Mouse (Mus musculus): ENCODE data around the gene Ncoa7.

Gene Ncoa7

DNA sequence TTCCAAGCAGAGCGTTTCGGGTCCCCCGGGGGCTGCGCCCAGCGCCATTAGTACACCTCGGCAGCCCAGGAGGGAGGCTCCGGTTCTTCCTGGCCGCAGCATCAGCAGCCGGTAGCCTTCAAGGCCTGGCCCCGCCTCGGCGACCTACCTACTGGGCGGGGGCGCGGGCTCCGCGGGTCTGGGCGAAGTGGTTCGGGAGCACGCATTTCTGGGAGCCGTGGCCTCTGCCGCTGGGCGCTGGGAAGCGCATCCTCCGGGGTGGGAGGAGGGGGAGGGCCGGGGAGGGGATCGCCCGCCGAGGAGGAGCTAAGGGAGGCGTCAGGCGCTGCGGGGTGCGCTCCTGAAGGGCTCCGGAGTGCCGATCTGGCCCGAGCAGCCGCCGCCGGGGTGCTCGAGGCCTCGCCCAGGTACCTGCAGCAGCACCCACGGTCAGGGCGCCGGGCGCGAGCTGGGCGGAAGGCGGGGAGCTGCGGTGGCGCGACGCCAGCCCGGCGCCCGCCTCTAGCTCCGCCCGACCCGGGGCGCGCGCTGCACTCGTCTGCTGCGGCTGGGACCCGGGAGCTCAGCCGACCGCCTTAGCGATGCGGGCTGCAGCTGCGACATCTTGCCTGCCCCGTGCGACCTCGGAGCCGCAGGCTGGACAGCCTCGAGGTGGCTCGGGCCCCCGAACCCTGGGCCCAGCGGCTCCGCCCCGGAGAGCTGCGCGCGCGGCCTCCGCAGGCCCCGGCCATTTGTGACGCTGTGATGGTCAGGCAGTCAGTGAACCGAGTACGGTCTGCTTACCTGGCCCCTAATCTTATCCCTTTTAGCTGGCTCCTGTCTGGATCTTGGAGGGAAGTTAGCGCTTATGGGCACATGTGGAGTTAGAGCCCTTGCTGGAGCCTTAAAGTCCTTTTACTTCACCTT lies at the start of gene Ncoa7:
Gene Ncoa7, minus strand, starts transcription at position 646 of the 906 bp plus-strand sequence.
- peak; percentile 85 for DNase-seq

DNA sequence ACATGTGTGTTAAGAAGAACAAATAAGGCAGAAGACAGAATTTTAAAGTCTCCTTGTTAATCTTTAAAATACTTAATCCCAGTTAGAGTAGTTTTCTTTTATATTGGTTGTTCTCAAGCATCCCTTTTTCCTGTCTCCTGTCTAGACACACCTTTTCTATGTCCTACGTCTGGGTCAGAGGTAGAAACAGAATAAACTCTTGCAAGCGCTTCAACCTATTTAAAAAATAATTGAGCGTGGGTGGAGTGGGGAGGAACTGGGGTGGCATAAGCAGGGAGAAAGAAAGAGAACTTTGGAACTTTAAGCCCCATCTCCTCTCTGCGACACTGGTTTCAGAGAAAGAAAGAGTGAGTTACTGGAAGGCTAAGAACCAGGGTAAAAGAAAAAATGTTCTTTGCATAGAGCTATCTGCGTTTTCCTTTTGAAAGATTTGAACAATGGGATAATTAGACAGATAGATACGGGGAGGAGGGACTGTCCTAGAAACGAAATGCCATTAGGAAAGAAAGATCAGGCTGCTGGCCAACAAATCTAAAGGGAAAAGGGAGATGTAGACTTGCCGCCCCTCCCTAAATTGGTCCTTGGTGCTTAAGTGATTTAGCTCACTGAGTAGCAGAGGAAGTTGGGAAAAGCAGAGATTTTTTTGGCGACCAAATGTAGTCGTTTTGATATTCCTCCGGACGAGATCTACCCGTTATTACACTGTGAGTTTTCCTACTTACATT lies 42.1 kb upstream of the Ncoa7 start:
- DNase-seq = no peak

DNA sequence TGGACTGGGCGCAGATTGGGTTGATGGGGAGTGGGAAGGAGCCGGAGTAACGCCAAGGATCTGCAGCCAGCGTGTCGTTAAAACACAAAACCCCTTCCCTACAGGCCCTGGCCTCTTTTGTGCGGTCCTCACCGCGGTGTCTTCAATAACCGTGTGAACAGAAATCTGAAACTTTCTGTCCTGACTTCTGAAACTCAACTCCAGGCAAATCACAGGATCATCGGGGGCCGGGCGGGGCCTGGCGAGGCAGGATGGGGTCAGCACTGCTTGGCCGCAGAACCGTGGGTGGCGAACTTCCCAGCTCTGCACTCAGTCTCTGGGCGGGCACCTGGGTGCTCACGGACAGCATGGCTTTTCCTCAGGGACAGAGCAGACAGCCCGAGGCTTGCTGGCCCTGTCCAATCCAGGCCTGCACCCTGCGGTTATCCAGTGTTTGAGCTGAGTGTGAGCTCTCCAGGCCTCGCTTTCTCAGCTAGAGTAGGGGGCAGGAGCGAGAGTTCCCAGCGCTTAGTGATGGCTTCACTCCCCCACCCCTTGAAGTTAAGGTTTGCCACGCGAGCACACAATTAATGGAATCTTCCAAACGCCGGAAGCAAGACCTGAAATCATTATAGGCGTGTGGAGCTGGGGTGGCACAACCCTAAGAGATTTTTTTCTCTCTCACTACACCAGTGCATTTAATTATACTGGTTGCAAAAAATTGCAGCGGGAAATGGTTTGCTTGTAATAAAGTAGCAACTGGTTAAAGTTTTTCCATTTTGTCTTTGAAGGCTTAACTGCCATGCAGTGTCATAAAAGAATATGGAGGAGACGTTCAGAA lies 41.3 kb upstream of the Ncoa7 start:
- peak; percentile 8 for DNase-seq

DNA sequence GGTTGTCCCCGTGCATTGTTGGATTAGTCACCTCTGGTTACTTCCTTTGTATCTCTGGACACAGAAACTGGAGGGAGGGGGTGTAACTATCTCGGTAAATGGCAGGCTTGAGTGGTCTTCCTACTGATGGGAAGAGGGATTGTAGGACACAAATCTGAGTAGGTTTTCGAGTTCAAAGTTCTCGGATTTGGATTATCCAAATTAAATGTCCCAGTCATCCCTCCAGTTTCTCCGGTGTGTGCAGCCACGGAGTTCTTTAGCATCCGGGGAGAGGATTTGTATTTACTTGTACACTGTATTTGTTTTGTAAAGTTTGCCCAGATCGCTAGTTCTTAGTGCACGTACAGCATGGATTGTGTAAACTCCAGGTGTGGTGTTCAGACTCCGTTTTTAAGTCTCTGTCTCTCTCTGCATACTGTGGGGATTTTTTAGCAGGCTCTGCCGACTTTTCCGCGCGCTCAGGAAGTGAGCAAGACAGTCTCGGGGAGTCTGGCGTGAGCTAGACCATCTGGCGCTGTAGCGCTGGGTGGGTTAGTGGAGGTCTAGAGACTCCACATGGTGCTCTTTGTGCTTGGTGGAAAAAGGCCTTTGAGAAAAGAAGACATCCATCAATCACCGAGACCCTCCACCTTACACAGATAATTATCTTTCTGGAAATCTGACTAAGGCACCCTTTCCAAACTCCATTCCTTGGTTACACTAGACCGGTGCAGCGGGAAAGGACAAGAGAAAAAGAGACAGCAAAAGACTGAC lies 40.5 kb upstream of the Ncoa7 start:
- peak; percentile 12 for DNase-seq

DNA sequence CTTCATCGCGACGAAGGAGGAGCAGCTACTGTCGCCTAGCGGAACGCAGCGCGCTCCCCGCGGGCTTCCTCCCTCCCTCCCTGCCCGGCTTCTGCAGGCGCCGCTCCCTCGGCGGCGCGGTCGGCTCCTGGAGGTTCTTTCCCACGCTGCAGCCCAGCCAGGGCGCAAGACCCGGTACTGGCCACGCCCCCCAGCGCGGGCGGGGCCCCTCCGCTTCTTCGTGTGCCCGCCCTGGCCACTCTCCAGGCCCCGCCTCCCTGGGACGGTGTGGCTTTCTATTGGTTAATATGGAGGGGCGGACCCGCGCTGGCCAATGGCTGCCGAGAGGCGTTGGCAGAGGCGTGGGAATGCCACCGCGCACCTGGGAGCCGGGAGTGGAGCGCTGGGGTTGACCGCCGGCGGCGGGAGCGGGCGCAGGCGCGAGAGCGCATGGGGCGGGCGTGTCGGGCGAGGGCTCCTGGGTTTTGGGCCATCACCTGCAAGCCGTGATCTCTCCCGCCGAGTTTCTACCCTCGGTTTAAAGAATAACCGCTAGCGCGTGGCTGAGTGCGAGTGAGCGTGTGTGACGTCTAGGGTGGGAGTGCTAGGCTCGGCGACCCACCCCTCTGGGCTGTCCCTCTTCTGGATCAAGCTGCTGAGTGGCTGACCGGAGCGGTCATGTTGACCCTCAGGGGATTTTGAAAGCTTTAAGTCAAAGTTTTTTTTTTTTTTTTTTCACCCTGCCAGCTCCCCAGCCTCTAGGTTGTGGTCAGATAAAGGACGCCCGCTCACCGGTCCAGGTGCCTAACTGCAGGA lies 39.7 kb upstream of the Ncoa7 start, which contains the start of gene Hey2:
Gene Hey2, minus strand, starts transcription at position 159 of the 795 bp plus-strand sequence.
- peak; percentile 98 for DNase-seq

DNA sequence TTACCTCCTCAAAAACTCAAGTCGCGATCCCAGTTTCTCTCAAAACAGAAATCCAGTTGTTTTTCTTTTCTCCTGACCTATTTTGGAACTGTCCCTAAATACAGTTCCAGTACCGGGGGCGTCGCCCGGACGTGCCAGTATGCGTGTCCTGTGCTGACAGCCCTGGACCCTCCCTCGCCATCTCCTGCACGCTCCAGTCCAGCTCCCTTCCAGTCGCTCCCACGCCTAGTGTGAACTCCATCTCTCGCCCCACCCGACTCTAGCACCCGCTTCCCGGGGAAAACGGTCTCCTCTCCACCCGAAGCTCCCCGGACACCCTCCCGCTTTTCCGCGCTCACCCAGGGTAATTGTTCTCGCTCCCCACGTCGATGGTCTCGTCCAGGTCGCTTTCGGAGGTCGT lies 39.1 kb upstream of the Ncoa7 start:
- no peak for DNase-seq

DNA sequence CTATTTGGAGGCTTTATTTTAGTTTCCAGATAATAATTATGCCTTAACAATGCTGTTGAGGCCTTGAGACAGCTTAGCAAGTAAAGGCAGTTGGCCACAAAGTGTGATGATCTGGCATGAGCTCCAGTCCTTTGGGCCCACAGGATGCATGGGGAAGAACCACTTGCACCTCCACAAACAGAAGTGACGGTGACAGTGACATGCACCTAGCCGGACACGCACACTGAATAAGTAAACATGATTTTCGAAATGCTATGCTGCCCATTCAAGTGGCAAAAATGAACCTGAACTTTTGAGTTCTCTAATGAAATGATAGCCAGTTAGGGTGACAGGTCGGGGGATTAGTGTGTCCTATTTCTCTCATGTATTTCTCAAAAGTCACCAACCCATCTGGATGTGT lies 37.7 kb upstream of the Ncoa7 start:
- DNase-seq = no peak

DNA sequence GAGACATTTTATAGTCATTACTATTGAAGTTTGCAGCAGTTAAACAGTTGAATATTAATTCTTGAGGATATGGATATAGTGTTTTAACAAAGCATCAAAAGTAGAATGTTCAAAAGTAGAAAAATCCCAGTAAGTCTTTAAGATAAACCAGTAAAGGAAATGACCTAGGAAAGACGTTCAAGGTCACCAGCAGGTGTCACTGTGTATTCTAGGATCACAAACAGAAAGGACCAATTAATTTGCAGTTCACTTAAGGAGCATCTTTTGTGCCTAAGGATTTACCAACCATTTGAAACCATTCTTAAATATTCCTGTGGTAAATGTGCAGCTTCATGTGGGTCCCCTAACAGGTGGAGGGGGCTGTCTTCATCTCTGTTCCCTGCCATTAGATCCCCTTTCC lies 35.1 kb upstream of the Ncoa7 start:
- peak; percentile 20 for DNase-seq

DNA sequence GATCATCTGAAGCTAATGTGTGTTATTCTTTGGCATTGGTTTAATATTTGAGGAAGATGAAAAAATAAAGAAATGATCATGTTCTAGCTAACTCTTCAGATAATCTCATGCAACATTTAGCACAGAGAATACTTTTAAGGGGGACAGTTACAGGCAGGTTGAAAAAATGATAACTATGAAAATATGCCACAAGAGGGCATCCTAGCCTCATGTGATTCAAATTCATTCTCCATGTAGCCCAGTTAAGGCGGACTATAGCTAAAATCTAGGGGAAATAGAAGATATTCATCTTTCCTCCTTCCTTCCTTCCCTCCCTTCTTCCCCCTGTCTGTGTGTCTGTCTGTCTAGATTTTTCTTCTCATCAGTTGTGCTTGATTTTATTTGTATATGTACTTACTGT lies 21.9 kb upstream of the Ncoa7 start:
- peak; percentile 76 for DNase-seq

DNA sequence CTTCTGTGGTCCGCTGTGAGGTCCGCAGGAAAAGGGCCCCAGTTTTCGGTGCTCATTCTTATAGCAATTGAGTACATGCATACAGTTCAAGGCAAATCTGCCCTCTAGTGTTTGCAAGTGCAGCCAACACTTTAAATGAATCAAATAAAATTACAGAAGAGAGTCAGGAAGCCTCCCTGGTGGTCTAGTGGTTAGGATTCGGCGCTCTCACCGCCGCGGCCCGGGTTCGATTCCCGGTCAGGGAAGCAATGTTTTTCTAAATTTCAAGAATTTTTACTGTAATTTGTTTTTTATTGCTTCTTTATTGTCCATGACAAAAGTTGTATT lies 7.8 kb upstream of the Ncoa7 start:
- peak; percentile 93 for DNase-seq

DNA sequence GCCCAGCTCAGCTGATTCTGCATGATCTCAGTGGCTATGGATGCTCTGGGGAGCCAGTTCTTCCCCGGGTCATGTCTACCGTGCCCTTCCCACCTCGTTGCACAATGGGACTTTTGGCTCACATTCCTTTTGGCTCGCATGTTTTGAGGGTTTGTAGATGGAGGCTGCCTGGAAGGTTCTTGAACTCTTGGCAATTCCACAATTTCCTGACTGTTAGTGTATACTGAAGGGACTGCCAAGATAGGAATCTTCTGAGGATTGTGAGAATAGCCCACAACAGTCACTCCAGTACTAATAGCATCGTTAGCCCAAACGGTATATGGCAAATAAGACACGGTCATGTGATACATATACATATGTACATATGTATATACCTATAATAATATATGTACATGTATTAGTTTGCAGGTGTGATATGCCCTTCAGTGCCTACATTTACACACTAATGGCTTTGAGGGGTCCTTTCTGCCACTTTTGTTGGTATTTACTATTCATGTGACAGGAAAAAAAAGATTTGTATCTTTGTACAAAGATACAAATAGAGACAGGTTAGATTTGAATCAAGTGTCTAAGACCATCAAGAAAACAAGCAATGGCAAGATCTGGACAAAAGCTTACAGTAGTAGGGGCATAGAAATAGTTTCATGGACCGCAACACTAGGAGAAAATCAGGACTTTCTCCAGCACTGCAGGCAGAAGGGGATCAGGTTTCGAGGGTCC lies 7.3 kb upstream of the Ncoa7 start:
- peak; percentile 64 for DNase-seq

DNA sequence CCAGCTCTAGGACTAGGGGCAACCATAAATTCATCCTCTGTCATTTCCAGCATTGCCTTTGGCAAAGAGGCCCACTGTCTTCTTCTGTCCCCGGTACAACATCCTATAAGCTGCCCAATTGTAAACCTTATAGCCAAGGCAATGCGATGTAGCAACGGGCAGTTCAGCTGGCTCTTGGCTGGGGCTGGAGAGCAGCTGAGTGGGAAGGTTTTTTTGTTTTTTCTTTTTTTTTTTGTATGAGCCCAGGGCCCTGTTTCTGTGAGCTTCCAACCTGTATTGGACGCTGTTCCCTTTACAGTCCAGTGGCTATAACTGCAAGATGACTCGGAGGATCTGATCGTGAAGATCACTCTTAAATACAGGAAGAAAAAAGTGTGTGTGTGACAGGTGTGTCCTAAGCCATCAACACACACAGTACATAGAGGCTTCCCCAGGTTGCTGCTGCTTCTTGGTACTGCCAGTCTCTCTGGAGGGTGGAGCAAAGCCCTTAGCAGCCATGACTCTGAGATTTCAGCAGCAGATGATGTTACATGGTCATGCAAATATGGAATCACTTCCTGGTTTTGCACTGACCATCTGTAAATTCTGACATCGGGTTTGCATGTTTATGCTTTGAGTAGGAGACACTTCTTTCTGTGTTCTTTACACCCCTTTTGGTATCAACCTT lies 594 bp upstream of the Ncoa7 start:
- DNase-seq = peak; percentile 15

DNA sequence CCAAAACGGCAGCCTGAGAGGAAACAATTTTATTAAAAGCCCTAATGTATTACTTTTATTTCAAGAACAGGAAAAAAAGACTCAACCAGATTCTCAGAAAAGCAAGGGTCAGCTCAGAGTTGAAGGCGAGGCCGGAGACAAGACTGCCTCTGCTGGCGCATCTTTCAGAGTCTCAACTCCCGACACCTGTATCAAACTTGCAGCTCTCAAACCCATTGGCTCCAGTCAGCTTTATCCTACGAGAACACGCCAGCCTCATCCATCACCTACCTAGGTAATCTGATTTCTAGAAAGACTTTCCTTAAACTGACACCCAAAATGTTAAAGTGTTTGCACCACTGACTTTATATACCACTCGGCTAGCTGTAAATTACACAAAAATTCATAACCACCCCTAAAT lies 1.1 kb downstream of the Ncoa7 start:
- peak; percentile 30 for DNase-seq

DNA sequence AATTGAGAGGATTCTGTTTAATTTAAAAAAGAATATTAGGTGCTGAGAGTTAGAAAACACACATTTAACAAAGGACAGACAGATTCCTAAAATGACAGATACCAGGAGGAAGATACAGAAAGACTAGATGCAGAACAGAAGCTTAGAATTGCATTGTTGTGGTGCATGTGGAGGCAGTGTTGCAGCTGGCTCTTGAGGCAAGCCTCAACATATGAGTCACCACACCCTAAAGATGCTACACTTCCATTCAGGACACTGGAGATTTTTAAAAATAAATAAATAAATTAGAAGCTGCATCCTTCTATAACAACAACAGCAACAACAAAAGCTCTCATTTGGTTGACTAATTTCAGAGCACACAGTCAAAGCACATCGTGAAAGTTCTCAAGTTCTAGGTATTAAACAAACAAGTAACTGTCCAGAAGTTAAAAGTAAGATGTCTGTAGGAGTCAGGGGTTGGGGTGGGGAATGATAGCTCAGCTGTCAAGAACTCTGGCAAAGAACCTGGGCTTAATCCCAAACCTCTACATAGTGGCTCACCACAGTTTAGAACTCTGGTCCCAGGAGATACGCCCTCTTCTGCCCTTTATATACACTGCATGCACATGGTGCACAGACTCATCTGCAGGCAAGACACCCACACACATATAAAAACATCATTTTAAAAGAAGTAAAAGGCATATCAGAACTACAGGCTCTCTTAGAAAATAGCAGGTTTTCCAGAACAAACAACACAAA lies 3.2 kb downstream of the Ncoa7 start:
- no peak for DNase-seq

DNA sequence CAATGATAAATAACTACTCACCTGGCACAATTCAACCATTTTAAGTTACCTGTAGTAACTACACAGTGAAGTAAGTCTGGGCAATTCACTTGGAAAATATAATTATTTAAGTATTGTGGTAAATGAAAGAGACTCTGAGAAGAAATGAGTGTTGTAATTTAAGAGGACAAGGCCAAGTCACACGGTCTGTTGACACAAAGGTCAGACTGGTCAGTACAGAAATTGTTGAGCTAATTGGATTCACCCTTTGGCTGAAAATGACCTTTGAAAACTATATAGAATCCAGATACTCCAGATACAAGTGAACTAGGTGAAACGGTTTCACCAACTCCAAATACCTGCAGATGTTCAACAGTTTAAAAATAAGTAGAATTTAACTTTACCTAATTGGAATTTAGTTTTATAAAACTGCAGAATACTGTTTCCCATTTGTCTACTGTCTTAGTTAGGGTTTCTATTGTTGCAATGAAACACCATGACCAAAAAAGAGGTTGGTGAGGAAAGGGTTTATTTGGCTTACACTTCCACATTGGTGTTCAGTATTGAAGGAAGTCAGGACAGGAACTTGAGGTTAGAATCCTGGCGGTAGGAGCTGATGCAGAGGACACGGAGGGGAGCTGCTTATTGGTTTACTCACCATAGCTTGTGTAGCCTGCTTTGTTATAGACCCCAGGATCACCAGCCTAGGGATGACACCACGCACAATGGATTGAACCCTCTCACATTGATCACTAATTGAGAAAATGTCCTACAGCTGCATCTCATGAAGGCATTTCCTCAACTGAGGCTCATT lies 6.5 kb downstream of the Ncoa7 start:
- DNase-seq = no peak

DNA sequence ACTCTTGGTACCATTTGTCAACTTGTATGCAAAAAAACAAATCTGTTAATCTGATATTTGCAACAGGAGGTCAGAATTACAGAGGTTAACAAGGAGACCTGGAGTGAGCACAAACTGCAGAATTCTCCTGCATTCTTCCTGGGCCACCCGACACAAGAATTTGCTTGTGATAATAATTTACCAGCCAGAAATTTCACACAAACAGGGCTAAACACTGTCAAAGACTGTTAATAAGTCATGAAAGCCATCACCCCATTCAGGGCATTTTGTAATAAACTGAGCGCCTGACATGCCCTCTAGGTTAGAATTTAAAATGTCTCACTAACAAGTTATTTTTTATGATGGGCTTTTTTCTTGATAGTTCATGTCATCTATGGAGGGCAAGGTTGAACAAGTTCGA lies 12.1 kb downstream of the Ncoa7 start:
- no peak for DNase-seq

DNA sequence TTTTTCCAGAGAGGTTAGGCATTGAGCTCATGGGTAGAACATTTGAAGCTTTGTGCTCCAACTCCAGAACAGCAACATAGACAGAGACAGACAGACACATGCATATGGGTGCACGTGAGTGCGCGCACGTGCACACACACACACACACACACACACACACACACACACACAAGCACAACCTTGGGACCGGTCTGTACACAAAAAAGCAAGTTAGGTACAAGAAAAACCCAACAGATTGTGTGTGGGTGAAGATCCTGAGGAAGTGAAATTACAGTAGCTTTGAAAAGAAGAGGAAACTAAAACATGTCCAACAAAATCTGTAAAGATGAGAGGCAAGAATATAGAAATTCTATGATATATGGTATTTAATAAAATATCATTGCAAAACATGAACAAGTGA lies 13.6 kb downstream of the Ncoa7 start:
- no peak for DNase-seq

DNA sequence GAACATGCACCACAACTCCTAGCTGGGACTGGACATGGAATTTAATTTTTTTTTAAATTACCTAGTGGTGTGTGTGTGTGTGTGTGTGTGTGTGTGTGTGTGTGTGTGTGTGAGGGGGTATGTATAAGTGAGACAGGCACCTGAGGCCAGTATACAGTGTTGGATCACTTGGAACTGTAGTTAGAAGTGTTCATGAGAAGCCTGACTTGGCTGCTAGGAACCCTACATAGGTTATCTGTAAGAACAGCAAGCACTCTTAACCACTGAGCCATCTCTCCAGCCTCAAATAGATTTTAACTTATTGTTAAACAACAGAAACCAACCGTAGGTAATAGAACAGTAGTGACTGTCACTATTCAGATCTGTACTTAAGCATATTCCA lies 14.8 kb downstream of the Ncoa7 start:
- no peak for DNase-seq

Measured in lung, postnatal 36 days (tissue).